Mouse (Mus musculus) right cerebral cortex, postnatal 36 days (tissue): ENCODE measurements around the gene Ddx11.
"Not testable (repeated sequence)": the region's sequence is repeated elsewhere in the genome, so short reads cannot be mapped to it uniquely, and the experiment has no call there.

Experiments
- DNase-seq, 2 experiments: peaks; one replicate each; pipeline ENCODE4 v3.0.0; 2022; ENCODE audit warnings: low spot score in 2 of 2, mixed read lengths in 1 of 2

Gene Ddx11

DNA sequence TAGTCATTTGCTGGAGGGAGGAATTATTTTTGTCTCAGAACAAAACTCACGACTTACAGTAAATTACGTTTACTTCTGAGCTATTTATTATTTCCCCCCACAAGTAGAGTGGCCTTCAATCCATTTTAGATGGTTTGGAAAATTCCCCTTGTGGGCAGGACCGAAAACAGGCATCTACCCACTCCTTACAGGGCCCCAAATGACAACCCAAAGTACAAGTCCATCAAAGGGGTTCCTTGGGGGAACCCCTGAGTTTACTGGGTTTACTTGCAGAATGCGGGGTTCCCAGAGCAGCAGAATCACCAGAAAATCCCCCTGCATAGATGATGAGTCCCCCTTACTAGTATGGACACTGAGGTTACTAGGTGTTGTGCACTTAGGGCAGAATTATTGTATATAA is 11.2 kb upstream of the Ddx11 start:
- no peak for DNase-seq

DNA sequence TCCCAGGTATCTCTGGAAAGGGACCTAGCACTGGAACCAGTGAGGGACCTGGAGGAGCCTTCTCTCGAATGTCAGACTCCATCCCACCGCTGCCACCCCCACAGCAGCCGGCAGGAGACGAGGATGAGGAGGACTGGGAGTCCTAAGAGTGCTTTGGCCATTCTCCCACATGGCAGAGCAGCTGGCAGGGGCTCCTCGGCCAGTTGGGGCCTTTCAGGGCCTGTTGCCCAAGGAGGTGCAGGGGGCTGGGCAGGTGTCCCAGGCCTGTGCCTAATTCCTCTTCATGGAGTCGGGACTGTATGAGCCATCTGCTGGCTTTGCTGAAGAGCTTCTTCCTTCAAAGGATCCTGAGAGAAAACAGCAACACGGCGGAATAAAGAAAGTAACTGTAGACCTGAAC is 4.3 kb upstream of the Ddx11 start:
- no peak for DNase-seq

- no peak for DNase-seq
These were observed 2.6 kb upstream of the Ddx11 start for GRCm38 (mm10) chr17:66120701-66121100.

DNA sequence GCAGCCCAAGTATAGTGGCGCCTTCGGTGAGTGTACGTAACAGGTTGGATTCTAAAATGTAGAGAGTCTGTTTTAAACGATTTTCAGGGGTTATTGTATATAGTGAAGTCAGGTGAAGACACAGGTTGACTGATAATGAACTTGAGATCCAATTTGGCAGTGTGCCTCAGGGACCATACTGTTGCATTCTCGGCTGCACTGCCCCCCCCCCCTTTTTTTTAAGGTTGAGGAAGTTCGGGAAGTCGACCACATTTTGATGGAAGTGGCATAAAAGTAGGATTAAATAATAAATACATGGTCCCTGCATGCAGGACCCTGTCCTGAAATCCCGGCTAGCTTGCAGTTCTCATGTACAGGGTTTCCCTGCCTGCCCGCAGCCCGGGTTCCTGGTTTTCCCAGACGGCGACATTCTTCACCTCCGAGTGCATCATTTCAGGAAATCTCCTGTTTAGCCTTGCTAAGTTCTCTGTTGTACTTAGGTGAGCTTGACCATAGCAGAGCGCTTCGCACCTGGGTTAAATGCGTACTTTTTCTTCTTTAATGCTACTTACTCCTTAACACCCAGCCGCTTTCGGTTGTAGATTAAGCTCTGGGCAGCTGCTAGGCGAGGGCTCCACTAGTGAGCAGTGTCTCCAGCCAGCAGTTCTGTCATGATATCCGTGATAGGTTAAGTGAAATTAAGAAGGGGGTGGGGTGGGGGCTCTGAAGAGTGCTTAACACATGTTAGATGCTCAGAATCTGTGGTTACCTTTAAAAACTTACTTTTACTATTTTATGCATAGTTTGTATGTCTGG is 693 bp downstream of the Ddx11 start:
- no peak for DNase-seq

DNA sequence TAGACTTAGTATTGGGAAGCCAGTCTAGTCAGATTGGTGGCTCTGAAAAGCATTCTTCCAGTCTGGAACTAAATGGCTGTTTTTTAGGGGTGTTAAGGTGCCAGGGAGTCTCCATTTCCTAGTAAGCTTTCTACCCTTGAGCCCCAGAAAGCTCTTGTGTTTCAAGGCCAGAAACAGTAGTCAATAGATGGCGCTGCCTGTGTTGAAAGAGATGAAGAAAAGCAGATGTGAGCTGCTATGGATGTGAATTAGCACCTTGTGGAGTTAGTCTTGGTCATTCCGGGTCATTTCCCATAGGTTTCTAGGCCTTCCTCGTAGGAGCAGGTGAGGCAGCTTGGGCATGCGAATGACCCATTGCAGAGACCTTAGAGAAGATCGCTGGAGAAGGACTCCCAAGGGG is 1.9 kb downstream of the Ddx11 start:
- no peak for DNase-seq

- no peak for DNase-seq
These were observed 7.1 kb downstream of the Ddx11 start for GRCm38 (mm10) chr17:66130371-66130770.

- no peak for DNase-seq
These were observed 7.9 kb downstream of the Ddx11 start for GRCm38 (mm10) chr17:66131212-66131611.

GRCm38 (mm10) chr17:66152706-66153662 is 29.7 kb downstream of the Ddx11 start:
- not testable (repeated sequence) for DNase-seq

GRCm38 (mm10) chr17:66153735-66154423 is 30.6 kb downstream of the Ddx11 start:
- not testable (repeated sequence) for DNase-seq

- DNase-seq: no peak
These were observed 31.6 kb downstream of the Ddx11 start for GRCm38 (mm10) chr17:66154876-66155275.

DNA sequence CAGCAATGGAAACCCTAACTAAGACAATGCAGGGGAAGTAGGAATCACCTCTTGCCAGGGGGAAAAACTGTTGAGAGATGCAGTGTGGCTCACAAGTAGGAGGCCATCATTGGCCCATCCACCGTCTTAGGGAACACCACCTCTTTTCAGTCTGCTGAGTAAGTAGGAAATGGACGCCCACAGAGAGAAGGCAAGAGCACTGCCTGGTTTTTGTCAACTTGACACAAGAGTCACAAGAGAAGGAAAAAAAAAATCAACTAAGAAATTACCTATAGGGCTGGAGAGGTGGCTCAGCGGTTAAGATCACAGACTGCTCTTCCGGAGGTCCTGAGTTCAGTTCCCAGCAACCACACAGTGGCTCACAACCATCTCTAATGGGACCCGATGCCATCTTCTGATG is 35.0 kb downstream of the Ddx11 start:
- DNase-seq: no peak

DNA sequence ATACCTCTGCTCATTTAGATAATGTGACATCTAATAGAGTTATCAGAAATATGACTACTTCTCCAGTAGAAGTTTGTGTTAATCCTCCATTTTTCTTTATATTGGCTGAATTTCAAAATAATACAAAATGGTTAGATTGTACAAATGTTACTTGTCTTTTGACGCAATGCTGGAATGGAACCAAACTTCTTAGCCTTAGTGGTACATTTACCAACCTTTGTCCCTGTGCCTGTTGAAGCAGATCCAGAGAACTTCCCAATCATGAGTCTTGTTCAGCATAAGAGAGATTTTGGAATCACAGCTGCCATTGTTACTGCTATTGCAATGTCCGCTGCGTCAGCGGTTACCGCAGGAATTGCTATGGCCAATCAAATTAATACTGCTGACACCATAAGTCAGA is 43.8 kb downstream of the Ddx11 start:
- DNase-seq: not testable (repeated sequence)

DNA sequence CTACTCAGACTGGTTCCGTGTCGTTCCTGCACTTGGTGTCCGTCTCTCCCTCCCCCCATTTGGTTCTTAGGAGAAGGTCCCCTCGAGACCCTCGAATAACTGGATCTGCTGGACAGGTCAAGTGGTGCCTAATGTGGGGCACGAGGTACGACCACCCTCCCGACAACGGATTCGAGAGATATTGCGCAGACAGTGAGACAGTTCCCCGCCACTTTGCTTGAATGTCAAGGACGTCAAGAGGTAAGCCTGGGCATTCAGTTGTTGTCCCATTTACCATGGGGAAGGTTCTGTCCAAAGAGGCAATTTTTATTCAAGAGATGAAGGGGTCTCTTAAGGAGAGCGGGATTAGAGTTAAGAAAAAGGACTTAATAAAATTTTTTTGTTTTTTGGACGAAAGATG is 47.7 kb downstream of the Ddx11 start:
- not testable (repeated sequence) for DNase-seq

DNA sequence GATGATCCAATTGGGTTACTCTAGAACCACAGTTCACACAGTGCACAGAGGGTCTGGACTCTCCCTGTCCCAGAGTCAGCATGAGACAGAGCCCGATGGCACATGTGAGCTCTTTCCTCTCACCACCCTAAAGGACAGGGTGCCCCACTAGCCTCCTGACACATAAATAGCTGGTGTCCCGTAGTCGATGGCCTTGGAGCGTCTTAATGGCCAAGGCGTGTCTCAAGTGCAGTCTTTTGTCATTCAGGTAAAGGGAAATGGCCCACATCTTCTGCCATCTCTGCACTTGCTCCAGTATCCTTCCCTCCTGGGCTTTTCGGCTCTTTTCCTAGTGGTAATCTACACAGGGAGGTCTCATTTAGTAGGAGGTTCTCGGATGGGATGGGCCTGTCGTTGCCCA is 67.3 kb downstream of the Ddx11 start:
- DNase-seq: no peak

DNA sequence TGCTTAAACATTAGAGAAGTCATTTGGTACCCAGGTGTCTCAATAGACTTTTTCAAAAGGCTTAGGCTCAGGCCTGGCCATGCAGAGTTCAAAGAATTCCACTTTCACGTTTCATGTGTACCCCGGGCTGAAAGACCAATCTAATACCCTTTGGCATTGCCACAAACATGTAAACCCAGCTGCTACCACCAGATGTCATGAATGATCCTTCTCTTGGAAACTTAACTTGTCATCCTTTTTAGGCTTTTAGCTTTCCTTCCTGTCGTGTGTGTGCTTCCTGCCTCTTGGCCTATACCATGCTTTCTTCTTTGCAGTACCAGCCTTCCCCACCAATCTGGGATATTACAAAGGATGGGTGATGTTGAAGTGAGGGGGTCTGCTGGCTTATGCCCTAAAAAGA is 73.7 kb downstream of the Ddx11 start:
- DNase-seq: no peak
